Mouse (Mus musculus): Measurements from ENCODE around the gene Cacnb2. TPM values are rescaled to one million over a fixed set of nuclear protein-coding genes. Genes with fewer than 3 reads are reported as not detected.

Cacnb2 gene
- total and polyA plus RNA-seq, 3 experiments, result not detected

- no peaks in the 10 kb centered on the region for H3K9me3 ChIP-seq (replicated peaks; ENCODE audit: insufficient read depth, low read length)
- no peak overlapping the region for H3K4me3 ChIP-seq (ENCODE audit: control insufficient read depth in 1 of 2, insufficient read depth in 1 of 2, low read depth in 2 of 2, low read length in 2 of 2)
- H3K4me1 ChIP-seq (ENCODE audit: control insufficient read depth in 1 of 2, insufficient read depth in 2 of 2, low read length in 2 of 2), result no peaks in the 10 kb centered on the region
- no peaks in the 10 kb centered on the region for H3K27me3 ChIP-seq (ENCODE audit: control insufficient read depth in 1 of 2, insufficient read depth in 2 of 2, low read length in 2 of 2)
- no peaks in the 10 kb centered on the region for H3K36me3 ChIP-seq (ENCODE audit: control insufficient read depth in 1 of 2, insufficient read depth in 2 of 2, low read length in 2 of 2)
- no peaks in the 10 kb centered on the region for H3K79me2 ChIP-seq (ENCODE audit: control insufficient read depth, insufficient read depth, low read length, poor library complexity)
- DNase-seq (ENCODE audit: low read depth, low spot score), result no peak
- H3K27ac ChIP-seq (ENCODE audit: control insufficient read depth, low read depth, low read length), result no peak overlapping the region
- no peak overlapping the region for H3K9ac ChIP-seq (ENCODE audit: control insufficient read depth, low read depth, low read length, poor library complexity, severe bottlenecking)
- TF ChIP-seq ELF1 (IDR thresholded peaks at IDR 0.05; ENCODE audit: low read depth, low read length) (no peak), ZC3H11A (IDR thresholded peaks at IDR 0.05; ENCODE audit: low read depth, low read length) (no peak), ZNF384 (IDR thresholded peaks at IDR 0.05; ENCODE audit: low read depth, low read length) (no peak), UBTF (IDR thresholded peaks at IDR 0.05; ENCODE audit: borderline replicate concordance, insufficient read depth, low read depth, low read length) (no peak), E2F4 (IDR thresholded peaks at IDR 0.05; ENCODE audit: borderline replicate concordance, low read depth, low read length) (no peak), POLR2A (IDR thresholded peaks at IDR 0.05; ENCODE audit: control insufficient read depth in 1 of 2, insufficient read depth in 1 of 2, low read depth in 1 of 2, low read length in 2 of 2, poor library complexity in 1 of 2) (no peak), SMC3 (IDR thresholded peaks at IDR 0.05; ENCODE audit: low read depth, low read length) (no peak), MYB (IDR thresholded peaks at IDR 0.05; ENCODE audit: low read depth, low read length) (no peak), RCOR1 (IDR thresholded peaks at IDR 0.05; ENCODE audit: low read depth, low read length) (no peak), NRF1 (IDR thresholded peaks at IDR 0.05; ENCODE audit: insufficient read depth, low read depth, low read length, poor library complexity, severe bottlenecking) (no peak), NELFE (IDR thresholded peaks at IDR 0.05; ENCODE audit: low read depth, low read length) (no peak), POLR2AphosphoS5 (IDR thresholded peaks at IDR 0.05; ENCODE audit: borderline replicate concordance, low read depth, low read length) (no peak), EP300 (IDR thresholded peaks at IDR 0.05; ENCODE audit: low read depth in 1 of 2, low read length in 2 of 2) (no peak)
These were observed 100.8 kb downstream of the Cacnb2 start for GRCm38 (mm10) chr2:14703676-14704075.

DNA sequence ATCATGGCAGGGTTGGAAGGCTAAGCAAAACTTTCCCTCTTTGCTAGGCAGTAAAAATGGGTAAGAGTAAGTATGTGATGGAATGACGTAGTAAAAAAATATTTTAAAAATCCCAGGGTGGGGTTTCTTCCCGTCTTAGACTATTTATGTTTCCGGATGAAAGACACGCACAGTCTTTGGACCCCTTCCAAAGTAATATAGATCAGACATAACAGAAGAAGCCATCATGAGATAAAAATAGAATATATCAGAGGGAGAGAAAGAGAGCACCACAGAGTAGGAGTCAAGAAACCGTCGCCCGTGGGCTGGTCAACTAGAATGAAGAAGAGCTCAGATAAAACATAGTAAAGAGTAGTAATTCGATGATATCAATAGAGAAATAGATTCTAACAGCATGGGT is 107.4 kb downstream of the Cacnb2 start:
- Histone ChIP-seq H3K9ac (ENCODE audit: control insufficient read depth, low read depth, low read length, poor library complexity, severe bottlenecking) (no peak overlapping the region), H3K4me3 (ENCODE audit: control insufficient read depth in 1 of 2, insufficient read depth in 1 of 2, low read depth in 2 of 2, low read length in 2 of 2) (no peak overlapping the region), H3K27me3 (ENCODE audit: control insufficient read depth in 1 of 2, insufficient read depth in 2 of 2, low read length in 2 of 2) (no peaks in the 10 kb centered on the region), H3K4me1 (ENCODE audit: control insufficient read depth in 1 of 2, insufficient read depth in 2 of 2, low read length in 2 of 2) (no peaks in the 10 kb centered on the region), H3K79me2 (ENCODE audit: control insufficient read depth, insufficient read depth, low read length, poor library complexity) (no peaks in the 10 kb centered on the region), H3K27ac (ENCODE audit: control insufficient read depth, low read depth, low read length) (no peak overlapping the region), H3K9me3 (replicated peaks; ENCODE audit: insufficient read depth, low read length) (no peaks in the 10 kb centered on the region), H3K36me3 (ENCODE audit: control insufficient read depth in 1 of 2, insufficient read depth in 2 of 2, low read length in 2 of 2) (no peaks in the 10 kb centered on the region)
- no peak for DNase-seq (ENCODE audit: low read depth, low spot score)
- TF ChIP-seq ZC3H11A (IDR thresholded peaks at IDR 0.05; ENCODE audit: low read depth, low read length), result no peak
- TF ChIP-seq E2F4 (IDR thresholded peaks at IDR 0.05; ENCODE audit: borderline replicate concordance, low read depth, low read length), result no peak
- no peak for TF ChIP-seq CHD1 (IDR thresholded peaks at IDR 0.05; ENCODE audit: low read depth, low read length)
- TF ChIP-seq NRF1 (IDR thresholded peaks at IDR 0.05; ENCODE audit: insufficient read depth, low read depth, low read length, poor library complexity, severe bottlenecking), result no peak
- TF ChIP-seq SIN3A (IDR thresholded peaks at IDR 0.05; ENCODE audit: low read length), result no peak
- no peak for TF ChIP-seq TAL1 (IDR thresholded peaks at IDR 0.05; ENCODE audit: low read length)
- no peak for TF ChIP-seq POLR2A (IDR thresholded peaks at IDR 0.05; ENCODE audit: control insufficient read depth in 1 of 2, insufficient read depth in 1 of 2, low read depth in 1 of 2, low read length in 2 of 2, poor library complexity in 1 of 2)
- no peak for TF ChIP-seq USF2 (IDR thresholded peaks at IDR 0.05; ENCODE audit: borderline replicate concordance in 1 of 2, insufficient read depth in 1 of 2, low read depth in 1 of 2, low read length in 2 of 2)
- no peak for TF ChIP-seq RCOR1 (IDR thresholded peaks at IDR 0.05; ENCODE audit: low read depth, low read length)
- TF ChIP-seq ZMIZ1 (IDR thresholded peaks at IDR 0.05; ENCODE audit: low read depth, low read length), result no peak
- no peak for TF ChIP-seq ZKSCAN1 (IDR thresholded peaks at IDR 0.05; ENCODE audit: low read depth, low read length)
- TF ChIP-seq GABPA (IDR thresholded peaks at IDR 0.05; ENCODE audit: low read depth, low read length), result no peak
- no peak for TF ChIP-seq RAD21 (IDR thresholded peaks at IDR 0.05; ENCODE audit: low read depth, low read length)
- TF ChIP-seq POLR2AphosphoS5 (IDR thresholded peaks at IDR 0.05; ENCODE audit: borderline replicate concordance, low read depth, low read length), result no peak
- no peak for TF ChIP-seq ZNF384 (IDR thresholded peaks at IDR 0.05; ENCODE audit: low read depth, low read length)
- no peak for TF ChIP-seq USF1 (IDR thresholded peaks at IDR 0.05; ENCODE audit: low read depth, low read length)
- no peak for TF ChIP-seq SMC3 (IDR thresholded peaks at IDR 0.05; ENCODE audit: low read depth, low read length)
- TF ChIP-seq ELF1 (IDR thresholded peaks at IDR 0.05; ENCODE audit: low read depth, low read length), result no peak
- no peak for TF ChIP-seq NELFE (IDR thresholded peaks at IDR 0.05; ENCODE audit: low read depth, low read length)

All from MEL (cell line).